Mouse (Mus musculus): ENCODE data around the gene Psg29.

The Psg29 gene

DNA sequence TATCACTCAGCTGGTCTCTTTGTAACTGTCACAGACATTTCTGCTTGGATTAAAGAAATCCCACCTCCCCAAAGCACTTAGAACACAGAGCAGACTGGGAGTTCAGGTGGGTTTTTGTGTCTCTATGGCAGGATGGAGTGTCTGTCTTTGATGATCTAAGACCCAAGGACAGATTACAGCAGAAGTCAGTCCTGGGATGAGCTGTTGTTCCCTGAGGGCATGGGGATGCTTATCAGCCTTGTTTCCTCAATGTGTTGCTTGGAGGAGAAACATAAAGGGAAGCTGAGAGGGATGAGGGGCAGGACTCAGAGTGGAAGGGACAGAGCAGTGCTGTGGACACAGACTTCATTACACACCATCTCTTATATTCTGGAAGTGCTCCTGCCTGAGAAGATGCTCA lies at the start of gene Psg29:
Gene Psg29, plus strand, starts transcription at position 301 of the 400 bp plus-strand sequence.
- in situ Hi-C loops (cut with MboI; ENCODE audit: low pct_unique_long_range_greater_than_20kb in 1 of 2, low sequenced_read_pairs in 2 of 2, unreplicated experiment in 1 of 2), result no loop called here

DNA sequence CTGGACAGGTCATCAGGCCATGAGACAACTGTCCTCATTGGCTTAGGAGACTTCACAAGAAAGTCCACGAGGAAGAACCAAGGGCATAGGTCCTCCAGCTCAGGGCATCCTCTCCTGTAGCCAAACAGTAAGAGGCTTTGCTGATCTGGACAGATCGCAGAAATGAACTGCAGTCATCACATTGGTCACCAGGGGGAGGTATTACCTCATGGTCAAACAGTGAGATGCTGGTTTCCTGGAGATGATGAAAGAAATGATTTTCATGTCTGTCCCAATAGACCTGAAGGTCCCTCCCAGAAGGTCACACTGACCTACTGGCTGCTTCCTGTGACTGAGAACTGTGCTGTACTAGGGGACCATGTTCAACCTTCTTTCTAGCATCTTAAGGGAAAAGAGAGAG lies 47.6 kb upstream of the Psg29 start:
- in situ Hi-C loops (cut with MboI; ENCODE audit: low pct_unique_long_range_greater_than_20kb in 1 of 2, low sequenced_read_pairs in 2 of 2, unreplicated experiment in 1 of 2), result loop anchor here in 1 of 2 experiments (25.0 kb wide), 2 partner anchors 93 to 557 kb away; partner anchors contain the start of genes Ceacam5, Hif3a and Psg16

DNA sequence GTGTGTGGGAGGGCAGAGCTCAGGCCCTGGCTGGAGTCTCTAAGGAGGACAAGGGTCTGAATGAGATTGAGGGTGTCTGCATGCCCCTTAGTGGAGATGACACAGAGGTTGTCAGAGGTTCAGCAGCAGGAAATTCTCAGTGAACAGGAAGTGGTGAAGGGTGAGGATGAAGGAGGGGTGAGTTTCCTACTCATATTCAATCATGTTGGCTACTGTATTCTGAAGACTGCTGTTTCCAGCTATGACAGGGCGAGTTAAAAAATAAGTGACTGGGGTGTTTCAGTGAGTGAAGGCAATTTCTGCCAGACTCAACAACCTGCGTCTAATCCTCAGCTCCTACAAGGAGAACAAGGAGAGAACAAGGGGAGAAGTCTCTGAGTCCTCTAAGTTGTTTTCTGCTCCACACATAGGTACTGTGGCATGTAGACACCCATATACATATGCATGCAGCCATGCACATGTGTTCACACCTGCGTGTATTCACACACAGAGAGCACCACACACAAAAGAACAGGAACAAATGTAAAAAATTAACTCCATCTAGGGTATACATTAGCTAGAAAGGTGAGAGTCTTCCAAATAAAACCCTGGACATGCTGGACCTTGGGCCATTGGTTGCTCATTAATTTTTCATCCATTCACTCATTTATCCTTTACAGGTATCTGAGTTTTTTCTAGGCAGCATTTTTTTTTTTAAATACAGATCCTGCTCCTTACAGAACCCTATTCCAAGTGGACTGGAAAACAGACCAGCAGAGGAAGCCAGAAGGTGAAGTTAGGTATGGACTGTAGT lies 46.2 kb upstream of the Psg29 start:
- in situ Hi-C loops (cut with MboI; ENCODE audit: low pct_unique_long_range_greater_than_20kb in 1 of 2, low sequenced_read_pairs in 2 of 2, unreplicated experiment in 1 of 2), result loop anchor here in 1 of 2 experiments (25.0 kb wide), 2 partner anchors 95 to 555 kb away; partner anchors contain the start of genes Ceacam5, Hif3a and Psg16

DNA sequence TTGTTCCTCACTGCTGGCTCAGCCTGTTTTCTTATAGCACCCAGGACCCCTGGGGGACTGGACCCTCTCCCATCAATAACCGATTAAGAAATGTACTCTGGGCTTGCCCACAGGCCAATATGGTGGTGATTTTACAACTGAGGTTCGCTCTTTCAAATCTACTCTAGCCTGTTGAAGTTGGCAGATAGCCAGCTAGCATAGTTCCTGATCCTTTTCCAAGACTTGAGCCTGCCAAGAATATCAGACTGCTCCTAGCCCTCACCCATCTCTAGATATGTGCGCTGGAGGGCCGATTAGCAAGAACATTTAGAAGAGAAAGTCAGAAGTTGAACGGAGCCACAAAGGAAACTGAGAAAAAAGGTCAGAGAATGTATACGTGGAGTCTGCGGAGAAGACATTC lies 44.3 kb upstream of the Psg29 start:
- in situ Hi-C loops (cut with MboI; ENCODE audit: low pct_unique_long_range_greater_than_20kb in 1 of 2, low sequenced_read_pairs in 2 of 2, unreplicated experiment in 1 of 2), result loop anchor here in 1 of 2 experiments (25.0 kb wide), 2 partner anchors 97 to 553 kb away; partner anchors contain the start of genes Ceacam5, Hif3a and Psg16

DNA sequence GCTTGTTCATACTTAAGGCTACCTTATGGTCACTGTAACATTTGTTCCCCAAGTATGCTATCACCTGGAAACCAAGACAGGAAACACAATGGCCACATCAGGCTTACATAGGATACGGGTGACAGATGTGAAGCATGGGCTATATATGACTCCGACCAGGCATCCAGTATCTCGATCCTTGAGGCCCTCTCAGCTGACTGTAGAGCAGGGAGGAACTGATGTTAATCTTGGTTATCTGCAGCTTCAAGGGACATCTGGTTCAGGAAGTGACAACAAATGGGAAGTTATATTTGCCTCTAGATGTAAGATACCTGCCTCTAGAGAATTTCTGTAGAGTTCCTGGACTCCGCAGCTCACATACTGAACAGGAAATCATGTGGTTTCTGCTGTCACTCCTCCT lies 31.4 kb upstream of the Psg29 start:
- in situ Hi-C loops (cut with MboI; ENCODE audit: low pct_unique_long_range_greater_than_20kb in 1 of 2, low sequenced_read_pairs in 2 of 2, unreplicated experiment in 1 of 2), result loop anchor here in 1 of 2 experiments (25.0 kb wide), 2 partner anchors 110 to 540 kb away; partner anchors contain the start of genes Ceacam5, Hif3a and Psg16

DNA sequence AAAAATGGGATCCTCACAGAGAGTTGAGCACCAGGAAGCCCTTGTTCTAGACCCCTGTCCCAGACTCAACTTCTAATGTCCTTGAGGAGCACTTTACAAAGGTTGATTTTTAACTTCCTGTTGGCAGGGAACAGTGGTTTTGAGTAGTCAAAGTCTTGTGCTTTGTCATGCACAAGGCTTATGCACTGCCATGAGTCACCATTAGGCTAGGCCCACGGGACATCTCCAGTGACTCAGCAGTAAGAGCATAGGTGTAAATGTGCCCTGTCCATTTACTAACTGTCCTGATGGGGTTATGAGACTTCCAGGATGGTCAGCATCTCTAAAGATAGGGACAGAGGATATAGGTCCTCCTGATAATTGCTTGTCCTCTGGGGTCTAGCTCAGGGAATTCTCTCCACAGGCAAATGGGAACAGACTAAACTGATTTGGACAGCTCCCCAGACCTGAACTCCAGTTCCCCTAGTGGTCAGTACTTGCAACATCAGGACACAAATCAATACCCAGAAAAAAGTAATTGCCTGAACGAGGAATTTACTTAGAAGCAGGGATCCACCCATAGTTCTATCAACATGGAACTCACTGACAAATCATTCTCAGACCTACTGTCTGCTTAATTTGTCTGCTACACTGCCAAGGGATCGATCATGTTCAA lies 2.4 kb downstream of the Psg29 start:
- in situ Hi-C loops (cut with MboI; ENCODE audit: low pct_unique_long_range_greater_than_20kb in 1 of 2, low sequenced_read_pairs in 2 of 2, unreplicated experiment in 1 of 2), result no loop called here

All from mouse embryonic stem cell (cell line).